In the genomic region with DNA sequence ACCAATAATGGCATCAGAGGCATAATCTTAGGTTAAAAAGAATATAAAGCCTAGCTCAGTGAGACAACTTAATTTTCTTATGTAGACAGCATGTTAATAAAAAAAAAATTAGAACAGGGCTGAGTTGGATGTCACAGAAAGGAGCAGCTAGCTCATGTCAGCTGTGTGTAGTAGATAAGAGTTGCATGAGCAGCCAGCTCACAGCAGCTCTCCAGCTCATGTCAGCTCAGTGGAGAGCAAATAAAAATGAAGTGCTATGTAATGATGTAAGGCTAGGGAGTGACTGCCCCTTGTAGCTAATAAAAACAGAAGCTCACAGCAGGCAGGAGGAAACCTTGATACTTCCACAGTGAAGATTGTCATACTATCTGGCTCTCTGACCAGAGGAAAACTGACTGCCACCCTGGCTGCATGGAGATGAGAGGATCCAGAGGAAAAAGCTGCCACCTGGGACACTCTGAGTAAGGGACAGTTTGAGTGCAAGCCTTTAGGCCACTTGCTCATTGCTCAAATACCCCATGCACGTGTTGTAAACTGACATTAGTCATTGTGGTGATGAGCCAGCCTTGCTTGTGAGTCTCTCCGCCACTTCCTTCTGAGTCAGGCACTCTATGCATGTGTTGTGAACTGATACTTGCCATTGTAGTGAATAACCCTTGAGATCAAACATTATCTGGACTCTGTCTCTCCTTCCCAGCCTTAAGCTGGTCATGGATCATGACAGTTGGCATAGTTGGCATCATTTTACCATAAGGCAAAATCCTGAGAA, we compare ENCODE assay signal across 15 mouse cellular contexts. TPM values are rescaled to one million over a fixed set of nuclear protein-coding genes. Genes with fewer than 3 reads are reported as not detected.
DNase-seq lines count a peak whose midpoint lies in the region; ATAC-seq and TF ChIP-seq lines count a peak whose summit lies in the region.
"Had no signal": no experiment of that assay in that cellular context is flagged by ENCODE, and none has a peak within 500 bp of the region (broad histone marks: within the 10 kb centered on the region; RNA-seq: fewer than 3 reads in every experiment).

No protein-coding gene starts in this region.

- WGBS in kidney, embryonic 14.5 days = 45% methylated on average over 2 of the region's 2 CpGs
- 24% methylated on average over 2 of the region's 2 CpGs for WGBS in liver, embryonic 16.5 days (ENCODE audit: insufficient replicate concordance)

- no peak for DNase-seq in kidney, adult 11 months
- peak; percentile 53 for DNase-seq in c-Kit-positive CD71-positive TER-119-positive erythroid progenitor cells, embryonic 14.5 days (ENCODE audit: low spot score)
- no peak for DNase-seq in cerebellum, adult 11-12 months
- no peak for DNase-seq in thymus, postnatal 10 days (ENCODE audit: low spot score in 2 of 2)
- DNase-seq in retina, embryonic 14.5 days (ENCODE audit: low spot score) = no peak
- DNase-seq: cerebellum, adult 9-11 months; kidney, postnatal 14 days; thymus, adult 2 months had no signal

- H3K36me3 ChIP-seq in kidney, embryonic 14.5 days (ENCODE audit: control insufficient read depth, insufficient read depth, low read length) = no peaks in the 10 kb centered on the region
- no peaks in the 10 kb centered on the region for H3K36me3 ChIP-seq in C2C12 (ENCODE audit: control insufficient read depth, insufficient read depth)
- no peaks in the 10 kb centered on the region for H3K36me3 ChIP-seq in liver, embryonic 16.5 days (ENCODE audit: control insufficient read depth, insufficient read depth)
- H3K36me3 ChIP-seq: heart, embryonic 13.5 days; hindbrain, embryonic 12.5 days; limb, embryonic 15.5 days had no signal

- no peaks in the 10 kb centered on the region for H3K4me1 ChIP-seq in kidney, embryonic 14.5 days (ENCODE audit: control insufficient read depth, insufficient read depth, low read length)
- no peaks in the 10 kb centered on the region for H3K4me1 ChIP-seq in liver, embryonic 16.5 days (ENCODE audit: control insufficient read depth, low read depth, low read length)
- H3K4me1 ChIP-seq: heart, embryonic 13.5 days; hindbrain, embryonic 12.5 days; limb, embryonic 15.5 days had no signal

- peak; percentile 68; the same call in 1 of the 2 replicates for ATAC-seq in kidney, embryonic 14.5 days (ENCODE audit: low FRiP score, low TSS enrichment)
- peak; percentile 96 for ATAC-seq in liver, embryonic 16.5 days (ENCODE audit: low read depth)
- ATAC-seq: activated CD4-positive, CD25-positive, alpha-beta regulatory T cell, adult 4 months had no signal

- no peak overlapping the region for H3K4me2 ChIP-seq in kidney, embryonic 14.5 days (replicated peaks; ENCODE audit: low read depth, low read length)
- H3K4me2 ChIP-seq in liver, embryonic 16.5 days (ENCODE audit: low read depth, low read length) = no peak overlapping the region
- H3K4me2 ChIP-seq: heart, embryonic 13.5 days; hindbrain, embryonic 12.5 days; limb, embryonic 15.5 days had no signal

- no peak overlapping the region for H3K4me3 ChIP-seq in kidney, embryonic 14.5 days (ENCODE audit: low read length)
- H3K4me3 ChIP-seq in C2C12 (ENCODE audit: insufficient read depth, poor library complexity, severe bottlenecking) = no peak overlapping the region
- H3K4me3 ChIP-seq in liver, embryonic 16.5 days (ENCODE audit: low read depth, low read length) = no peak overlapping the region
- H3K4me3 ChIP-seq: heart, embryonic 13.5 days; hindbrain, embryonic 12.5 days; limb, embryonic 15.5 days had no signal

- H3K9me3 ChIP-seq in kidney, embryonic 14.5 days (ENCODE audit: control insufficient read depth, low read length) = no peaks in the 10 kb centered on the region
- H3K9me3 ChIP-seq in liver, embryonic 16.5 days (replicated peaks; ENCODE audit: control insufficient read depth, low read length) = no peaks in the 10 kb centered on the region
- H3K9me3 ChIP-seq: heart, embryonic 13.5 days; hindbrain, embryonic 12.5 days; limb, embryonic 15.5 days had no signal

- H3K79me3 ChIP-seq in C2C12 (ENCODE audit: low read depth) = no peaks in the 10 kb centered on the region

- H3K9ac ChIP-seq in kidney, embryonic 14.5 days (ENCODE audit: low read depth, low read length) = no peak overlapping the region
- H3K9ac ChIP-seq in liver, embryonic 16.5 days (ENCODE audit: low read depth, low read length) = no peak overlapping the region
- H3K9ac ChIP-seq: heart, embryonic 13.5 days; hindbrain, embryonic 12.5 days; limb, embryonic 15.5 days had no signal

- no peak for TF ChIP-seq CTCF in C2C12 (IDR thresholded peaks at IDR 0.05; ENCODE audit: control insufficient read depth, insufficient read depth, insufficient read length)

- H3K79me2 ChIP-seq in C2C12 (ENCODE audit: control insufficient read depth, insufficient read depth) = no peaks in the 10 kb centered on the region

- no peak overlapping the region for H3ac ChIP-seq in C2C12 (ENCODE audit: control insufficient read depth, insufficient read length, low read depth)

- H3K27ac ChIP-seq in kidney, embryonic 14.5 days (ENCODE audit: low read depth, low read length) = no peak overlapping the region
- peak overlapping the region; percentile 73 for H3K27ac ChIP-seq in liver, embryonic 16.5 days (ENCODE audit: low read length)
- H3K27ac ChIP-seq: heart, embryonic 13.5 days; hindbrain, embryonic 12.5 days; limb, embryonic 15.5 days had no signal

- no peaks in the 10 kb centered on the region for H3K27me3 ChIP-seq in kidney, embryonic 14.5 days (ENCODE audit: control insufficient read depth, insufficient read depth, low read length)
- H3K27me3 ChIP-seq in C2C12 (ENCODE audit: control insufficient read depth, insufficient read depth, insufficient read length) = no peaks in the 10 kb centered on the region
- H3K27me3 ChIP-seq in liver, embryonic 16.5 days (ENCODE audit: control insufficient read depth, insufficient read depth, low read depth, low read length) = no peaks in the 10 kb centered on the region
- H3K27me3 ChIP-seq: heart, embryonic 13.5 days; hindbrain, embryonic 12.5 days; limb, embryonic 15.5 days had no signal

TF ChIP-seq in C2C12, 6 proteins besides CTCF, POLR2A, EP300 and RAD21:
- peak; percentile 91 for TF ChIP-seq MAX (IDR thresholded peaks at IDR 0.05)
- TF ChIP-seq USF1 (IDR thresholded peaks at IDR 0.05; ENCODE audit: low read depth) = peak; percentile 35
- no peak for TF ChIP-seq MYOG (IDR thresholded peaks at IDR 0.05; ENCODE audit: control insufficient read depth, extremely low read depth, insufficient read length)
- TF ChIP-seq MYOD1 (IDR thresholded peaks at IDR 0.05; ENCODE audit: control insufficient read depth, insufficient read length, low read depth) = peak; percentile 66
- peak; percentile 58 for TF ChIP-seq CEBPB (IDR thresholded peaks at IDR 0.05; ENCODE audit: low read depth)
- TF ChIP-seq FOSL1 (IDR thresholded peaks at IDR 0.05; ENCODE audit: insufficient read depth, low read length, poor library complexity, severe bottlenecking) = peak; percentile 83

RNA-seq across cellular contexts. Expression of gene Hspa13, which starts 49.3 kb away (rescaled TPM):
- polyA plus RNA-seq in kidney, embryonic 14.5 days (2014; fragmentation: Nextera tagmentation; extraction: Ambion mirVana) = 34.4 and 42.5 TPM in 2 replicates
- polyA plus RNA-seq in C2C12 (2012; fragmentation: generic; extraction: Trizol) = 8.4 TPM
- polyA plus RNA-seq in liver, embryonic 16.5 days (2015; fragmentation: Nextera tagmentation; extraction: Ambion mirVana) = 8.6 and 8.8 TPM in 2 replicates
